Mouse (Mus musculus) MEL (cell line): ENCODE results near the gene Gapdh. TPM values are rescaled to one million over a fixed set of nuclear protein-coding genes. Genes with fewer than 3 reads are reported as not detected.
A peak's percentile ranks its signal among the peaks of the same experiment; 100 is the strongest.

Experiments
- DNase-seq: peaks from one replicate; pipeline ENCODE4 v3.0.0; 2011; ENCODE audit warnings: low read depth, low spot score
- H3K27ac ChIP-seq: 2 replicates; pipeline ENCODE4 v1.5.1; 2012; ENCODE audit warnings: low read depth, mild to moderate bottlenecking, control low read depth, low read length, moderate library complexity; ENCODE audit not compliant: control insufficient read depth
- H3K27me3 ChIP-seq, 2 experiments: fragments of 150-350 bp in 1 of 2; sonication (generic) in 1 of 2; 2 replicates each; pipeline ENCODE4 v1.6.1; 2012; ENCODE audit warnings: low read length in 2 of 2, mild to moderate bottlenecking in 2 of 2, improper control_type of control experiment in 1 of 2, moderate library complexity in 1 of 2; ENCODE audit not compliant: insufficient read depth in 2 of 2, control insufficient read depth in 1 of 2
- H3K36me3 ChIP-seq, 2 experiments: 2 replicates each; pipeline ENCODE4 v1.6.1; 2012 to 2014; ENCODE audit warnings: low read length in 2 of 2, improper control_type of control experiment in 1 of 2, inconsistent platforms in 1 of 2, mild to moderate bottlenecking in 1 of 2; ENCODE audit not compliant: insufficient read depth in 2 of 2, control insufficient read depth in 1 of 2
- H3K4me1 ChIP-seq, 2 experiments: fragments of 150-350 bp in 1 of 2; sonication (generic) in 1 of 2; 2 replicates each; pipeline ENCODE4 v1.6.1; 2012; ENCODE audit warnings: low read length in 2 of 2, improper control_type of control experiment in 1 of 2, mild to moderate bottlenecking in 1 of 2; ENCODE audit not compliant: insufficient read depth in 2 of 2, control insufficient read depth in 1 of 2
- H3K4me3 ChIP-seq, 2 experiments: fragments of 150-350 bp in 1 of 2; sonication (generic) in 1 of 2; 2 replicates each; pipeline ENCODE4 v1.5.1; 2012; ENCODE audit warnings: low read depth in 2 of 2, low read length in 2 of 2, mild to moderate bottlenecking in 2 of 2, moderate library complexity in 2 of 2, control low read depth in 1 of 2, improper control_type of control experiment in 1 of 2; ENCODE audit not compliant: control insufficient read depth in 1 of 2, insufficient read depth in 1 of 2
- H3K79me2 ChIP-seq: 2 replicates; pipeline ENCODE4 v1.6.1; 2012; ENCODE audit warnings: mild to moderate bottlenecking, low read length, moderate library complexity; ENCODE audit not compliant: control insufficient read depth, poor library complexity, insufficient read depth
- H3K9ac ChIP-seq: 2 replicates; pipeline ENCODE4 v1.6.1; 2012; ENCODE audit warnings: low read depth, mild to moderate bottlenecking, control low read depth, low read length, moderate library complexity; ENCODE audit not compliant: control insufficient read depth, poor library complexity, severe bottlenecking
- H3K9me3 ChIP-seq: fragments of 150-350 bp; sonication (generic); replicated peaks from 2 replicates; pipeline ENCODE4 v1.6.1; 2012; ENCODE audit warnings: mild to moderate bottlenecking, low read length, improper control_type of control experiment, moderate library complexity; ENCODE audit not compliant: insufficient read depth
- BHLHE40 ChIP-seq: IDR thresholded peaks from 2 replicates; pipeline ENCODE4 v1.6.1; 2012; ENCODE audit warnings: low read depth, mild to moderate bottlenecking, inconsistent platforms, low read length, improper control_type of control experiment, borderline replicate concordance
- CHD1 ChIP-seq: IDR thresholded peaks from 2 replicates; pipeline ENCODE4 v1.6.1; 2012; ENCODE audit warnings: low read depth, mild to moderate bottlenecking, inconsistent platforms, low read length, improper control_type of control experiment
- CTCF ChIP-seq, 3 experiments: IDR thresholded peaks in 2 of 3; conservative IDR thresholded peaks in 1 of 3; 2 replicates each; pipeline ENCODE4 v1.5.1; 2011 to 2012; ENCODE audit warnings: low read length in 3 of 3, low read depth in 2 of 3, mild to moderate bottlenecking in 2 of 3, improper control_type of control experiment in 1 of 3, inconsistent platforms in 1 of 3, mixed read lengths in 1 of 3, moderate library complexity in 1 of 3; ENCODE audit not compliant: control insufficient read depth in 1 of 3, insufficient read depth in 1 of 3, poor library complexity in 1 of 3, severe bottlenecking in 1 of 3
- ELF1 ChIP-seq: IDR thresholded peaks from 2 replicates; pipeline ENCODE4 v1.6.1; 2014; ENCODE audit warnings: low read depth, mild to moderate bottlenecking, inconsistent platforms, low read length, improper control_type of control experiment, moderate library complexity
- ETS1 ChIP-seq: IDR thresholded peaks from 2 replicates; pipeline ENCODE4 v1.6.1; 2012; ENCODE audit warnings: low read depth, mild to moderate bottlenecking, inconsistent platforms, low read length, improper control_type of control experiment, moderate library complexity
- GABPA ChIP-seq: IDR thresholded peaks from 2 replicates; pipeline ENCODE4 v1.6.1; 2012; ENCODE audit warnings: low read depth, mild to moderate bottlenecking, inconsistent platforms, low read length, improper control_type of control experiment, moderate library complexity
- GATA1 ChIP-seq: IDR thresholded peaks from 2 replicates; pipeline ENCODE4 v1.6.1; 2011; ENCODE audit warnings: low read depth, low read length, improper control_type of control experiment
- HCFC1 ChIP-seq: IDR thresholded peaks from 2 replicates; pipeline ENCODE4 v1.6.1; 2012; ENCODE audit warnings: low read depth, mild to moderate bottlenecking, inconsistent platforms, low read length, improper control_type of control experiment, moderate library complexity
- JUND ChIP-seq: IDR thresholded peaks from 2 replicates; pipeline ENCODE4 v1.6.1; 2011; ENCODE audit warnings: low read depth, mild to moderate bottlenecking, improper control_type of control experiment, low read length
- KAT2A ChIP-seq: conservative IDR thresholded peaks from 2 replicates; pipeline ENCODE4 v1.6.1; 2012; ENCODE audit warnings: low read depth, low read length, improper control_type of control experiment, inconsistent platforms
- MAFK ChIP-seq: IDR thresholded peaks from 2 replicates; pipeline ENCODE4 v1.6.1; 2011; ENCODE audit warnings: low read depth, mild to moderate bottlenecking, low read length, improper control_type of control experiment, borderline replicate concordance
- MAX ChIP-seq: IDR thresholded peaks from 2 replicates; pipeline ENCODE4 v1.6.1; 2011; ENCODE audit warnings: low read length, improper control_type of control experiment
- MAZ ChIP-seq: IDR thresholded peaks from 2 replicates; pipeline ENCODE4 v1.6.1; 2012; ENCODE audit warnings: low read depth, mild to moderate bottlenecking, inconsistent platforms, low read length, improper control_type of control experiment
- MXI1 ChIP-seq: IDR thresholded peaks from 2 replicates; pipeline ENCODE4 v1.6.1; 2011; ENCODE audit warnings: mild to moderate bottlenecking, low read depth, low read length, improper control_type of control experiment
- MYC ChIP-seq: IDR thresholded peaks from 2 replicates; pipeline ENCODE4 v1.6.1; 2011; ENCODE audit warnings: low read depth, mild to moderate bottlenecking, low read length, improper control_type of control experiment, moderate library complexity
- NELFE ChIP-seq: IDR thresholded peaks from 2 replicates; pipeline ENCODE4 v1.6.1; 2011; ENCODE audit warnings: low read depth, low read length, improper control_type of control experiment
- POLR2A ChIP-seq, 2 experiments: IDR thresholded peaks; 2 replicates each; pipeline ENCODE4 v1.6.1; 2011 to 2012; ENCODE audit warnings: low read length in 2 of 2, mild to moderate bottlenecking in 2 of 2, control low read depth in 1 of 2, improper control_type of control experiment in 1 of 2, low read depth in 1 of 2, moderate library complexity in 1 of 2; ENCODE audit not compliant: control insufficient read depth in 1 of 2, insufficient read depth in 1 of 2, poor library complexity in 1 of 2
- RAD21 ChIP-seq: IDR thresholded peaks from 2 replicates; pipeline ENCODE4 v1.6.1; 2011; ENCODE audit warnings: mild to moderate bottlenecking, low read depth, low read length, improper control_type of control experiment
- RCOR1 ChIP-seq: IDR thresholded peaks from 2 replicates; pipeline ENCODE4 v1.6.1; 2012; ENCODE audit warnings: low read depth, mild to moderate bottlenecking, inconsistent platforms, low read length, improper control_type of control experiment
- UBTF ChIP-seq: IDR thresholded peaks from 2 replicates; pipeline ENCODE4 v1.6.1; 2012; ENCODE audit warnings: low read depth, mild to moderate bottlenecking, inconsistent platforms, low read length, improper control_type of control experiment, moderate library complexity, borderline replicate concordance; ENCODE audit not compliant: insufficient read depth
- ZKSCAN1 ChIP-seq: IDR thresholded peaks from 2 replicates; pipeline ENCODE4 v1.6.1; 2012; ENCODE audit warnings: low read depth, mild to moderate bottlenecking, inconsistent platforms, low read length, improper control_type of control experiment, moderate library complexity
- ZMIZ1 ChIP-seq: IDR thresholded peaks from 2 replicates; pipeline ENCODE4 v1.6.1; 2012; ENCODE audit warnings: low read depth, mild to moderate bottlenecking, inconsistent platforms, low read length, improper control_type of control experiment, moderate library complexity
- ZNF384 ChIP-seq: IDR thresholded peaks from 2 replicates; pipeline ENCODE4 v1.6.1; 2012; ENCODE audit warnings: low read depth, mild to moderate bottlenecking, inconsistent platforms, low read length, improper control_type of control experiment
- polyA plus RNA-seq, 2 experiments: library from polyadenylated mRNA; stranded (reverse) in 1 of 2; unstranded in 1 of 2; fragments of >175 nt in 1 of 2; fragments of >200 nt in 1 of 2; gene quantifications; 2 replicates each; pipeline versions ENCODE4 v1.2.1 to v1.2.4; 2012; ENCODE audit warnings: low replicate concordance in 2 of 2, low read depth in 1 of 2; ENCODE audit not compliant: insufficient read length in 2 of 2, insufficient read depth in 1 of 2, missing spikeins in 1 of 2
- total RNA-seq: library from RNA; depleted of rRNA; stranded (reverse); fragments of 300-350 nt; gene quantifications from 2 replicates; pipeline ENCODE4 v1.2.3, GENCODE M21; 2012

Gapdh gene
- total and polyA plus RNA-seq, 3 experiments = 723 to 1,834 TPM; not detected in 1

DNA sequence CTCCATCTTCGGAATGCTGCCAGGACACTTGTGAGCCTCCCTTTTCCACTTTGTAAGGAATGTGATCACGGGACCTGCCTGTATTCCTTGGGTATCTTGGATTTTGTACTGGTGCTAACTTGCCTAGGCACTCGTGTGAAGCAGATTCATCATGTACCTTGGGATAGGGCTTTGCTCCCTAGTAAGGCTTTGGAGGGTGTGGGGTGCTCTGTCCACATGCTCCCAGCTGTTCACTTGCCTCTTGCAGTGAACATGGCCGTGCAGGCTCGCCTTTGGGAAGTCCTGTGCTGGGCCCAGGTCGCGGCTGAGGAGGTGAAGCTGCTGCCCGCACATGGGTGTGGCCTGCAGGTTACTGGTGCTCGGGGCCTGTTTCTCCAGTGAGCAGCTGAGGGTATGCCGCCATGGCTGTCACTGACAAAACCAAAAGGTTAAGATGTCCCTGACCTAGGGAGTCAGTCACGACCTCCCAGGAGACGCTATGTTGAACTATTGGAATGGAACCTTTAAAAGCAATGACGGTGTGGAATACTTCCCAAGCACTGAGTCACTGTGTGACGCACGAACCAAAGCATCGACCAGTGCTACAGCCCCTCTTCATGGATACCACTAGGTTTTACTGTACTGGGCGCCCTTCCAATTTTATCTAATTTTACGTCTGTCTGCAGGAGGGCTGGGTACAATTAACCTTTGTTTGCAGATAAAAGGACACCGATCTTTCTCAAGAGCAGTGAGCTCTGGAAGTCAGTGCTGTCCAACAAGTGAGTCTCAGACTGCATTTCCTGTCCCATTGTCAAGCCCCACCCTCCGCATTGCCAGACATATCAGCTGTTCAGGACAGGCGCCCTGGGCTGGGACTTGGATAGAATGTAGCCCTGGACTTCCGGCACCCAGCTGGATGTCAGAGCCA, 5.2 kb downstream of the Gapdh start (continued):
- TF ChIP-seq GATA1 = peak; percentile 42; the same call in 1 of the 2 replicates
- TF ChIP-seq POLR2A (IDR thresholded peaks at IDR 0.05; ENCODE audit: control insufficient read depth in 1 of 2, insufficient read depth in 1 of 2, low read depth in 1 of 2, low read length in 2 of 2, poor library complexity in 1 of 2) = peak in 1 of 2 experiments; percentile 81; a peak in 1 of 4 replicates
- TF ChIP-seq NELFE = peak; percentile 43; the same call in 1 of the 2 replicates
- TF ChIP-seq UBTF = no peak
- no peak for TF ChIP-seq RAD21
- TF ChIP-seq CTCF (IDR thresholded peaks at IDR 0.05 in 2 of 3, conservative IDR thresholded peaks at IDR 0.05 in 1 of 3; ENCODE audit: control insufficient read depth in 1 of 3, insufficient read depth in 1 of 3, low read depth in 2 of 3, low read length in 3 of 3, poor library complexity in 1 of 3, severe bottlenecking in 1 of 3) = no peak; a peak in 1 of 6 replicates
- no peak for TF ChIP-seq MAFK
- no peak for TF ChIP-seq MAZ
- TF ChIP-seq ZMIZ1 = peak; percentile 97
- no peak for TF ChIP-seq GABPA
- no peak for TF ChIP-seq ZNF384
- TF ChIP-seq ETS1 = peak; percentile 91
- TF ChIP-seq HCFC1 = 0 out of 2 replicates have a peak, but pooled peaks have one; percentile 46
- TF ChIP-seq JUND = 0 out of 2 replicates have a peak, but pooled peaks have one; percentile 52
- peak; percentile 63; the same call in 1 of the 2 replicates for TF ChIP-seq RCOR1
- no peak for TF ChIP-seq MAX
- 0 out of 2 replicates have a peak, but pooled peaks have one; percentile 31 for TF ChIP-seq MXI1
- peak; percentile 58; the same call in 1 of the 2 replicates for TF ChIP-seq ELF1
- peak; percentile 46; the same call in 1 of the 2 replicates for TF ChIP-seq MYC
- peak; percentile 35; the same call in 1 of the 2 replicates for TF ChIP-seq BHLHE40
- TF ChIP-seq KAT2A = no peak
- no peak for TF ChIP-seq CHD1

- Histone ChIP-seq H3K79me2 (peaks cover 45% of the 10 kb centered on the region), H3K27me3 (no peaks in the 10 kb centered on the region), H3K36me3 (peaks cover 0 to 42% of the 10 kb centered on the region in 2 experiments; a peak in 3 of 4 replicates), H3K27ac (peak overlapping the region; percentile 87), H3K4me3 (peak overlapping the region in 1 of 2 experiments; percentile 7; a peak in 1 of 4 replicates), H3K4me1 (peaks cover 0 to 49% of the 10 kb centered on the region in 2 experiments), H3K9ac (peak overlapping the region; percentile 51), H3K9me3 (no peaks in the 10 kb centered on the region)
- 0 out of 2 replicates have a peak, but pooled peaks have one; percentile 0 for TF ChIP-seq ETS1
- no peak for TF ChIP-seq CTCF (IDR thresholded peaks at IDR 0.05 in 2 of 3, conservative IDR thresholded peaks at IDR 0.05 in 1 of 3; ENCODE audit: control insufficient read depth in 1 of 3, insufficient read depth in 1 of 3, low read depth in 2 of 3, low read length in 3 of 3, poor library complexity in 1 of 3, severe bottlenecking in 1 of 3)
- TF ChIP-seq NELFE = peak; percentile 29; the same call in 1 of the 2 replicates
- TF ChIP-seq MXI1 = peak; percentile 18; the same call in 1 of the 2 replicates
- no peak for TF ChIP-seq ZKSCAN1
- DNase-seq = no peak
These were observed 5.8 kb downstream of the Gapdh start for GRCm38 (mm10) chr6:125160558-125160853.
